Mouse (Mus musculus) retina, embryonic 14.5 days (tissue): ENCODE measurements at regions not wholly inside any gene's neighbourhood (a gene's known extent, or its start where the extent isn't known, plus 50 kb on each side); places are given as distances from the start of the nearest gene placed in this dataset.

Experiments used
- DNase-seq: peaks from one replicate; pipeline ENCODE4 v3.0.0-alpha.2; 2015; ENCODE audit warnings: low spot score

DNA sequence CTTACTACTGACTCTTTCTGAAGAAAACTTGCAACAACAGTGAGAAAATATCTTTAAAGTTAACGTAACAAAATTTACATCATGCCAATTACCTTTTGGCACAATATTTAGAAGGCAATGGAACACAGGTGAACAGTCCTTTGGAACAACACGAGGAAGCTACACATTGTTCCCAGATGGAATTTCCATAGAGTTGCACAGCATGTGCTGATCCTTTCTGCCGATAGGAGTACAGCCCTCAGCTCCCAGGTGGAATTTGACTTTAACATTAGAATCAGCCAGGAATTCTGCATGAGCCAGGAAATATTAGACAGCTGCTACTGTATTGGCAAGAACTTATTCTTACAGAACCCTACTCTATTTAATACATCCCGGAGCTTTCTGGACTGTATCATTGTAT lies 948.3 kb downstream of the 1190002N15Rik start:
- no peak for DNase-seq

DNA sequence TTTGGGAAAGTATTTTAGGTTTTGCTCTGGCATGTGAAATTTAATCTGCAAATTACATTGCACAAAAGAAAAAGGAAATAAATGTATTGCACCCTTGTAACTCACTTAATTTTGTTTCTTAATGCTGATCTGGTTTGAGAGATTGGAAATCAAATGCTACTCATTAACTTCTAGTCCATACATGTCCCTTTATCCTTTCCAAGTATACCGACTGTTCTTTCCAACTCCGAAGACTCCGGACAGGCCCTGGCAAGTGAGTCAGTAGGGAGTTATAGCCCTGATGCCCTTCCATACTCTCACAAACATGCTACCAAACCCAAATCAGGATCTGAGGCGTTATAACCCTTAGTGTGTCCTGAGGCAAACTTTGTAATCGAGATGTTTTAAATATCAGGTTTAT lies 949.9 kb downstream of the 1190002N15Rik start:
- no peak for DNase-seq

DNA sequence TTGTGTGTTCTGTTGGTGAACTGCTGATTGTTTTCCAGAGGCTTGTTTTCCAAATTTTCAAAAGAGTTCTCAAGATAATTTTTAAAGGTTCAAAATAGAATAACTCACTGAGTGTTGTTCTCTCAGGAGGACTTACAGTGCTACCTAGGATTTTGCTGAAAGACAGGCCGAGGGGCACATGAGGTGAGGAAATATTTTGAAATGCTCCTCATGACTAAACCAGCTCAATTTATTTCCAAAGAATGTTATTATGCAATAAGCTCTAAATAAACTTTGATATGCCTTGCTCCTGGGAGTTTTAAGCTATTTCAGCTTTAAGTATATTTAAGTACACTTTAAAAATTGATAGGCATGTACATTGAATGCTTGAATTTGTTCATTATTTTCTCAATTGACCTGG lies 951.0 kb downstream of the 1190002N15Rik start:
- DNase-seq, result no peak

DNA sequence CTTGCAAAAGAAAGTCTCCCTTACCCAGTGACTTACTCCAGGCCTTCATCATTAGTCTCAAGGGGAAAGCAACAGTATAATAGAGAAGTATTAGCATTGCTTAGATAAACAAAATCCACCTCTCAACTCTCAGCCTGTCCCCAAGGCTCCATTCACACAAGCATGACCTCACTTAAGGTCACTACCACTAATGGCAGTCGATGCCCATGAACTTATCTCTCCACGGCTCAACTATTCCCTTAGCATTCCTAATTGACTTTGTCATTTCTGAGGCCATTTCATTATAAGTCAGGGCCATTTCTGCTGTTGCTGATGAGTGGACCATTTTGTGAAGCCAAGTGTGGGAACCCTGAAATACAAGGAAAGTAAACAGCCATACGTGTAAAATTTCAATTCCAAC lies 953.3 kb downstream of the 1190002N15Rik start:
- DNase-seq, result peak; percentile 9
